Mouse (Mus musculus): ENCODE results near the gene Ppm1e. TPM values are rescaled to one million over a fixed set of nuclear protein-coding genes. Genes with fewer than 3 reads are reported as not detected.
A peak's percentile ranks its signal among the peaks of the same experiment; 100 is the strongest.

The Ppm1e gene
- total and polyA plus RNA-seq, 2 experiments from 2014 or later = 18.6 to 60.1 TPM

DNA sequence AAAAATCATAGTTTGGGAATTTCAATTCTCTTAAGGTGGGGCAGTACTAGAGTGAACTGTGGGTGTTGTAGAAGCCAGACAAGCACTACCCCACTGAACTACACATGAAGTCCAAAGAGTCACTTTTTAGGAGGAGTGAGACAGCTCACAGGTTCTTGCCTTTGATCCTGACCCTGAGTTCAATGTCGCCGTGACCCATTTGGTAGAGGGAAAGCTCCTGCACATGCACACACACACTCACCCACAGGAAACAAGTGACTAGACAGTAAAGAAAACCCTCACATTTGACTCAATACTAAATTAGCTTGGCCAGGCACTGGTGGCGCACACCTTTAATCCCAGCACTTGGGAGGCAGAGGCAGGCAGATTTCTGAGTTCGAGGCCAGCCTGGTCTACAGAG, 25.7 kb upstream of the Ppm1e start:
- no peak for ATAC-seq
- no peaks in the 10 kb centered on the region for H3K27me3 ChIP-seq (ENCODE audit: insufficient read depth, low read length)
- TF ChIP-seq CTCF (IDR thresholded peaks at IDR 0.05; ENCODE audit: low read depth) = no peak
- no peaks in the 10 kb centered on the region for H3K9me3 ChIP-seq (ENCODE audit: low read length)
- no peaks in the 10 kb centered on the region for H3K36me3 ChIP-seq (ENCODE audit: insufficient read depth, low read length)
- DNase-seq (ENCODE audit: low spot score) = no peak
- H3K9ac ChIP-seq (replicated peaks; ENCODE audit: low read length) = no peak overlapping the region
- no peak overlapping the region for H3K4me2 ChIP-seq (ENCODE audit: low read depth, low read length)
- H3K4me1 ChIP-seq (ENCODE audit: insufficient read depth, low read length) = no peaks in the 10 kb centered on the region
- no peak overlapping the region for H3K27ac ChIP-seq
- 100% methylated on average over 4 of the region's 4 CpGs for WGBS
- H3K4me3 ChIP-seq (ENCODE audit: low read length) = no peak overlapping the region

GRCm38 (mm10) chr11:87367865-87368580, 9.2 kb upstream of the Ppm1e start:
- H3K4me3 ChIP-seq (ENCODE audit: low read length) = no peak overlapping the region
- no peak for TF ChIP-seq CTCF (IDR thresholded peaks at IDR 0.05; ENCODE audit: low read depth)
- ATAC-seq (peak; percentile 75; the same call in 1 of the 2 replicates), DNase-seq (ENCODE audit: low spot score) (peak; percentile 64)
- no peak overlapping the region for H3K9ac ChIP-seq (replicated peaks; ENCODE audit: low read length)
- H3K9me3 ChIP-seq (ENCODE audit: low read length) = no peaks in the 10 kb centered on the region
- H3K4me1 ChIP-seq (ENCODE audit: insufficient read depth, low read length) = no peaks in the 10 kb centered on the region
- H3K27ac ChIP-seq = no peak overlapping the region
- H3K4me2 ChIP-seq (ENCODE audit: low read depth, low read length) = no peak overlapping the region
- no peaks in the 10 kb centered on the region; the same call in 1 of the 2 replicates for H3K27me3 ChIP-seq (ENCODE audit: insufficient read depth, low read length)
- WGBS = 50% methylated on average over 9 of the region's 9 CpGs
- H3K36me3 ChIP-seq (ENCODE audit: insufficient read depth, low read length) = no peaks in the 10 kb centered on the region

DNA sequence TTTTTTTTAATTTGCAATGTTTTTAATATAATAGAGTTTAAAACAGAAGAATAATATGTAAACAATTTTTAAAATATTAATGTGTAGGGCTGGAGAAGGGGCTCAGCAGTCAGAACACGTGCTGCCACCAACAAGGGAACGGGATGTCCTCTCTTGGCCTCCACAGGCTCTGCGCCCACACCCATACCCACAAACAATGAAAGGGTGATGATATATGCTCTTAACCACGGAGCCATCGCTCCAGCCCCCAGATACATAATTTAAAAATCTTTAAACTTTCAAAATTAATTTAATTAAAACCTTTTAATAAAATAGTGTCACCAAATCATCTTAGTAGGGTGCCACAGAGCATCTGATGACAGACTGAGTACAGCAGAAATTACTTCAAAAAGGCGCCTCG, 8.2 kb upstream of the Ppm1e start:
- no peak overlapping the region for H3K27ac ChIP-seq
- no peaks in the 10 kb centered on the region for H3K4me1 ChIP-seq (ENCODE audit: insufficient read depth, low read length)
- no peak for TF ChIP-seq CTCF (IDR thresholded peaks at IDR 0.05; ENCODE audit: low read depth)
- no peak overlapping the region for H3K4me2 ChIP-seq (ENCODE audit: low read depth, low read length)
- H3K27me3 ChIP-seq (ENCODE audit: insufficient read depth, low read length) = no peaks in the 10 kb centered on the region
- H3K36me3 ChIP-seq (ENCODE audit: insufficient read depth, low read length) = no peaks in the 10 kb centered on the region
- ATAC-seq (no peak), DNase-seq (ENCODE audit: low spot score) (no peak)
- 88% methylated on average over 7 of the region's 7 CpGs for WGBS
- no peaks in the 10 kb centered on the region for H3K9me3 ChIP-seq (ENCODE audit: low read length)
- no peak overlapping the region for H3K9ac ChIP-seq (replicated peaks; ENCODE audit: low read length)
- H3K4me3 ChIP-seq (ENCODE audit: low read length) = no peak overlapping the region

- H3K27me3 ChIP-seq (ENCODE audit: insufficient read depth, low read length) = no peaks in the 10 kb centered on the region
- TF ChIP-seq CTCF (IDR thresholded peaks at IDR 0.05; ENCODE audit: low read depth) = no peak
- DNase-seq (ENCODE audit: low spot score) (no peak), ATAC-seq (no peak)
- WGBS = 90% methylated on average over 5 of the region's 5 CpGs
- no peak overlapping the region for H3K27ac ChIP-seq
- H3K9ac ChIP-seq (replicated peaks; ENCODE audit: low read length) = no peak overlapping the region
- H3K36me3 ChIP-seq (ENCODE audit: insufficient read depth, low read length) = no peaks in the 10 kb centered on the region
- no peak overlapping the region for H3K4me2 ChIP-seq (ENCODE audit: low read depth, low read length)
- no peaks in the 10 kb centered on the region for H3K9me3 ChIP-seq (ENCODE audit: low read length)
- no peaks in the 10 kb centered on the region for H3K4me1 ChIP-seq (ENCODE audit: insufficient read depth, low read length)
- no peak overlapping the region for H3K4me3 ChIP-seq (ENCODE audit: low read length)
These were observed 6.3 kb upstream of the Ppm1e start for GRCm38 (mm10) chr11:87365120-87365519.

- Histone ChIP-seq H3K27me3 (ENCODE audit: insufficient read depth, low read length) (no peaks in the 10 kb centered on the region), H3K9me3 (ENCODE audit: low read length) (no peaks in the 10 kb centered on the region), H3K4me1 (ENCODE audit: insufficient read depth, low read length) (no peaks in the 10 kb centered on the region), H3K9ac (replicated peaks; ENCODE audit: low read length) (peak overlapping the region; percentile 91; the same call in 1 of the 2 replicates), H3K36me3 (ENCODE audit: insufficient read depth, low read length) (no peaks in the 10 kb centered on the region), H3K27ac (peak overlapping the region; percentile 86), H3K4me2 (ENCODE audit: low read depth, low read length) (peak overlapping the region; percentile 71), H3K4me3 (ENCODE audit: low read length) (peak overlapping the region; percentile 95)
- ATAC-seq (no peak), DNase-seq (ENCODE audit: low spot score) (no peak)
- TF ChIP-seq CTCF (IDR thresholded peaks at IDR 0.05; ENCODE audit: low read depth) = no peak
- WGBS = 10% methylated on average over 10 of the region's 10 CpGs
These were observed 414 bp upstream of the Ppm1e start for GRCm38 (mm10) chr11:87359262-87359612.

GRCm38 (mm10) chr11:87357317-87358300, 1.2 kb downstream of the Ppm1e start:
- ATAC-seq = no peak
- H3K27me3 ChIP-seq (ENCODE audit: insufficient read depth, low read length) = no peaks in the 10 kb centered on the region
- no peaks in the 10 kb centered on the region for H3K4me1 ChIP-seq (ENCODE audit: insufficient read depth, low read length)
- peak overlapping the region; percentile 86 for H3K27ac ChIP-seq
- no peaks in the 10 kb centered on the region for H3K36me3 ChIP-seq (ENCODE audit: insufficient read depth, low read length)
- no peak for TF ChIP-seq CTCF (IDR thresholded peaks at IDR 0.05; ENCODE audit: low read depth)
- H3K4me3 ChIP-seq (ENCODE audit: low read length) = peak overlapping the region; percentile 95
- H3K9me3 ChIP-seq (ENCODE audit: low read length) = no peaks in the 10 kb centered on the region
- H3K9ac ChIP-seq (replicated peaks; ENCODE audit: low read length) = peak overlapping the region; percentile 91
- DNase-seq (ENCODE audit: low spot score) = peak; percentile 48
- 2% methylated on average over 31 of the region's 31 CpGs for WGBS
- peak overlapping the region; percentile 71 for H3K4me2 ChIP-seq (ENCODE audit: low read depth, low read length)
